In the genomic region with DNA sequence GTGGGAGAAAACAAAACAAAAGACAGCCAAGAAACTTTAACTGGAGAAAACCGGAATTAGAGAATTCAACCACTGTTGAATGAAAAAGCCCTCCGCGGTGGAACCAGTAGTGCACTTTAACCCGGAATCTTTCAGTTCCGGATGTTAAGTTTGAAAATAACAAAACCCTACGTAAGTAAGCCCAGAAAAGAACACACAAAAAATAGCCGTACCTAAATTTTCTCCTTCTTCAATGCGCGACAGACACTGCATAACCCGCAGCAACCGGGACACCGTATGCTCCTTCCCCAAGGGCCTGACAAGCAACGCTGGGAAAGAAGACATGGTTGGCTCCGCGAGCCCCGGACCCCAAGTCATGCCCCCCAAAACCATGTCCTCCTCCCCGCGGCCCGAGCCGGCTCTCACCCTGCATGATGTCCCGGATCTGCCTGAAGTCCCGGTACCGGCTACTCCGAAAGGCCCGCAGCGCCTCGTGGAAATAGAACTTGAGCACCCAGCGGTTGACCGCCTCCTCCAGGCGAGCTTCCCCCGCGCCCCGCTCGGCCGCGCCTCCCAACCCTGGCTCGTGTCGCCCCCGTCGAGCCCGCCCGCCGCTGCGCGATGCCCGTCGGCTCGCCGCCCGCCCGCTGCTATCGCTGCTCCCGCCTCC, we compare ENCODE assay signal across 8 mouse cellular contexts. TPM values are rescaled to one million over a fixed set of nuclear protein-coding genes. Genes with fewer than 3 reads are reported as not detected.
DNase-seq lines count a peak whose midpoint lies in the region; ATAC-seq and TF ChIP-seq lines count a peak whose summit lies in the region.

No protein-coding gene starts in this region.

- no peaks in the 10 kb centered on the region for H3K4me1 ChIP-seq in ES-Bruce4 (ENCODE audit: control insufficient read depth, insufficient read depth, low read length)
- peaks cover 20% of the 10 kb centered on the region for H3K4me1 ChIP-seq in embryonic facial prominence, embryonic 13.5 days
- peaks cover 16% of the 10 kb centered on the region for H3K4me1 ChIP-seq in limb, embryonic 10.5 days
- H3K4me1 ChIP-seq in neural tube, embryonic 14.5 days (ENCODE audit: control insufficient read depth, insufficient read depth, low read length), result peaks cover 11% of the 10 kb centered on the region; the same call in 1 of the 2 replicates

- no peaks in the 10 kb centered on the region for H3K9me3 ChIP-seq in ES-Bruce4 (replicated peaks; ENCODE audit: control insufficient read depth, insufficient read depth, low read length, poor library complexity, severe bottlenecking)
- H3K9me3 ChIP-seq in embryonic facial prominence, embryonic 13.5 days, result no peaks in the 10 kb centered on the region
- no peaks in the 10 kb centered on the region for H3K9me3 ChIP-seq in limb, embryonic 10.5 days (replicated peaks)
- H3K9me3 ChIP-seq in neural tube, embryonic 14.5 days (ENCODE audit: control insufficient read depth, low read length), result no peaks in the 10 kb centered on the region

- WGBS in embryonic facial prominence, embryonic 13.5 days, result under 1% methylated on average over 53 of the region's 53 CpGs
- WGBS in limb, embryonic 10.5 days, result 1% methylated on average over 48 of the region's 53 CpGs
- under 1% methylated on average over 42 of the region's 53 CpGs for WGBS in neural tube, embryonic 14.5 days

- peak overlapping the region; percentile 70 for H3K27ac ChIP-seq in ES-Bruce4 (ENCODE audit: insufficient read depth, low read length)
- H3K27ac ChIP-seq in embryonic facial prominence, embryonic 13.5 days, result peak overlapping the region; percentile 93
- H3K27ac ChIP-seq in limb, embryonic 10.5 days, result peak overlapping the region; percentile 98
- H3K27ac ChIP-seq in neural tube, embryonic 14.5 days (ENCODE audit: low read depth, low read length), result peak overlapping the region; percentile 89

- TF ChIP-seq CTCF in ES-Bruce4 (IDR thresholded peaks at IDR 0.05; ENCODE audit: low read depth, low read length), result no peak

- peak overlapping the region; percentile 99 for H3K9ac ChIP-seq in ES-Bruce4 (ENCODE audit: low read depth, poor library complexity, severe bottlenecking)
- H3K9ac ChIP-seq in embryonic facial prominence, embryonic 13.5 days, result peak overlapping the region; percentile 83
- H3K9ac ChIP-seq in neural tube, embryonic 14.5 days (replicated peaks; ENCODE audit: low read depth, low read length), result peak overlapping the region; percentile 87

- peaks cover 28% of the 10 kb centered on the region for H3K36me3 ChIP-seq in ES-Bruce4 (ENCODE audit: control insufficient read depth, insufficient read depth, low read length, poor library complexity, severe bottlenecking)
- H3K36me3 ChIP-seq in embryonic facial prominence, embryonic 13.5 days, result peaks cover 34% of the 10 kb centered on the region
- peaks cover 38% of the 10 kb centered on the region for H3K36me3 ChIP-seq in limb, embryonic 10.5 days
- peaks cover under 1% of the 10 kb centered on the region; the same call in 1 of the 2 replicates for H3K36me3 ChIP-seq in neural tube, embryonic 14.5 days (ENCODE audit: control insufficient read depth, insufficient read depth, low read length)

- peak; percentile 63 for ATAC-seq in embryonic facial prominence, embryonic 13.5 days (ENCODE audit: insufficient number of reproducible peaks, insufficient read depth, low FRiP score, low TSS enrichment, low read depth)
- peak; percentile 79 for ATAC-seq in neural tube, embryonic 14.5 days (ENCODE audit: low read depth)

- peak overlapping the region; percentile 64 for H3K4me2 ChIP-seq in embryonic facial prominence, embryonic 13.5 days
- H3K4me2 ChIP-seq in neural tube, embryonic 14.5 days (ENCODE audit: low read depth, low read length), result peak overlapping the region; percentile 54

- peak; percentile 42 for DNase-seq in kidney, adult 9 months
- no peak for DNase-seq in kidney, postnatal 10 days
- DNase-seq in limb, embryonic 10.5 days (ENCODE audit: low spot score), result no peak
- no peak for DNase-seq in MN1 (ENCODE audit: low spot score)
- DNase-seq in gastrocnemius, postnatal 25 days, result no peak

- H3K27me3 ChIP-seq in ES-Bruce4 (ENCODE audit: control insufficient read depth, insufficient read depth, low read length, poor library complexity, severe bottlenecking), result no peaks in the 10 kb centered on the region
- H3K27me3 ChIP-seq in embryonic facial prominence, embryonic 13.5 days, result no peaks in the 10 kb centered on the region
- H3K27me3 ChIP-seq in limb, embryonic 10.5 days (ENCODE audit: low read depth, poor library complexity, severe bottlenecking), result no peaks in the 10 kb centered on the region
- H3K27me3 ChIP-seq in neural tube, embryonic 14.5 days (ENCODE audit: control insufficient read depth, insufficient read depth, low read length), result no peaks in the 10 kb centered on the region

- peak overlapping the region; percentile 96 for H3K4me3 ChIP-seq in ES-Bruce4 (ENCODE audit: low read depth, low read length)
- H3K4me3 ChIP-seq in embryonic facial prominence, embryonic 13.5 days, result peak overlapping the region; percentile 75
- H3K4me3 ChIP-seq in limb, embryonic 10.5 days, result peak overlapping the region; percentile 97
- H3K4me3 ChIP-seq in neural tube, embryonic 14.5 days (ENCODE audit: low read depth, low read length), result peak overlapping the region; percentile 81

- TF ChIP-seq POLR2A in ES-Bruce4 (IDR thresholded peaks at IDR 0.05; ENCODE audit: insufficient read depth, low read length), result no peak

- TF ChIP-seq EP300 in ES-Bruce4 (IDR thresholded peaks at IDR 0.05; ENCODE audit: insufficient read depth, low read depth, low read length), result no peak

RNA-seq across cellular contexts. Expression of a gene that starts 0.5 kb away (rescaled TPM):
- 40.8 and 48.6 TPM in 2 replicates for polyA plus RNA-seq in ES-Bruce4 (2011; ENCODE audit: insufficient read depth, insufficient read length, low read depth, missing spikeins)
- 24.7 and 24.8 TPM in 2 replicates for polyA plus RNA-seq in embryonic facial prominence, embryonic 13.5 days (2015; fragmentation: Nextera tagmentation; extraction: Ambion mirVana)
- 16.4 and 18.1 TPM in 2 replicates for polyA plus RNA-seq in limb, embryonic 10.5 days (2016; fragmentation: Nextera tagmentation; extraction: Ambion mirVana)
- 19.2 and 20.7 TPM in 2 replicates for polyA plus RNA-seq in neural tube, embryonic 14.5 days (2014; fragmentation: Nextera tagmentation; extraction: Ambion mirVana)
- total RNA-seq in gastrocnemius, postnatal 25 days (2021), result 10 to 100 TPM; 10.2 to 10.9 TPM

RNA-seq across cellular contexts. Expression of a gene that starts 30.4 kb away (rescaled TPM):
- polyA plus RNA-seq in ES-Bruce4 (2011; ENCODE audit: insufficient read depth, insufficient read length, low read depth, missing spikeins), result not detected in 2 replicates
- not detected in 2 replicates for polyA plus RNA-seq in embryonic facial prominence, embryonic 13.5 days (2015; fragmentation: Nextera tagmentation; extraction: Ambion mirVana)
- 0.34 TPM in 1 of 2 replicates, not detected in the other for polyA plus RNA-seq in limb, embryonic 10.5 days (2016; fragmentation: Nextera tagmentation; extraction: Ambion mirVana)
- not detected in 2 replicates for polyA plus RNA-seq in neural tube, embryonic 14.5 days (2014; fragmentation: Nextera tagmentation; extraction: Ambion mirVana)
- total RNA-seq in gastrocnemius, postnatal 25 days (2021), result not detected

RNA-seq across cellular contexts. Expression of a gene that starts 39.2 kb away (rescaled TPM):
- 130 and 156 TPM in 2 replicates for polyA plus RNA-seq in ES-Bruce4 (2011; ENCODE audit: insufficient read depth, insufficient read length, low read depth, missing spikeins)
- 87.2 and 109 TPM in 2 replicates for polyA plus RNA-seq in embryonic facial prominence, embryonic 13.5 days (2015; fragmentation: Nextera tagmentation; extraction: Ambion mirVana)
- 122 and 143 TPM in 2 replicates for polyA plus RNA-seq in limb, embryonic 10.5 days (2016; fragmentation: Nextera tagmentation; extraction: Ambion mirVana)
- polyA plus RNA-seq in neural tube, embryonic 14.5 days (2014; fragmentation: Nextera tagmentation; extraction: Ambion mirVana), result 62.5 and 65.5 TPM in 2 replicates
- 10 to 100 TPM; 14.7 to 18.5 TPM for total RNA-seq in gastrocnemius, postnatal 25 days (2021)

RNA-seq across cellular contexts. Expression of a gene that starts 39.4 kb away (rescaled TPM):
- polyA plus RNA-seq in ES-Bruce4 (2011; ENCODE audit: insufficient read depth, insufficient read length, low read depth, missing spikeins), result 20.0 and 21.4 TPM in 2 replicates
- polyA plus RNA-seq in embryonic facial prominence, embryonic 13.5 days (2015; fragmentation: Nextera tagmentation; extraction: Ambion mirVana), result 39.9 and 40.4 TPM in 2 replicates
- polyA plus RNA-seq in limb, embryonic 10.5 days (2016; fragmentation: Nextera tagmentation; extraction: Ambion mirVana), result 41.8 and 46.1 TPM in 2 replicates
- polyA plus RNA-seq in neural tube, embryonic 14.5 days (2014; fragmentation: Nextera tagmentation; extraction: Ambion mirVana), result 39.9 and 46.6 TPM in 2 replicates
- 10 to 100 TPM; 15.8 to 17.6 TPM for total RNA-seq in gastrocnemius, postnatal 25 days (2021)

RNA-seq across cellular contexts. Expression of a gene that starts 47.4 kb away (rescaled TPM):
- polyA plus RNA-seq in ES-Bruce4 (2011; ENCODE audit: insufficient read depth, insufficient read length, low read depth, missing spikeins), result 3.3 and 5.7 TPM in 2 replicates
- polyA plus RNA-seq in embryonic facial prominence, embryonic 13.5 days (2015; fragmentation: Nextera tagmentation; extraction: Ambion mirVana), result 51.1 and 55.7 TPM in 2 replicates
- polyA plus RNA-seq in limb, embryonic 10.5 days (2016; fragmentation: Nextera tagmentation; extraction: Ambion mirVana), result 61.1 and 64.5 TPM in 2 replicates
- polyA plus RNA-seq in neural tube, embryonic 14.5 days (2014; fragmentation: Nextera tagmentation; extraction: Ambion mirVana), result 36.5 and 36.8 TPM in 2 replicates
- total RNA-seq in gastrocnemius, postnatal 25 days (2021), result 10 to 100 TPM; 35.7 to 39.8 TPM
